Mouse (Mus musculus) layer of hippocampus, postnatal 36 days (tissue): ENCODE measurements around the gene Lcmt2. TPM values are rescaled to one million over a fixed set of nuclear protein-coding genes. Genes with fewer than 3 reads are reported as not detected.
A peak's percentile ranks its signal among the peaks of the same experiment; 100 is the strongest.
"Not testable (repeated sequence)": the region's sequence is repeated elsewhere in the genome, so short reads cannot be mapped to it uniquely, and the experiment has no call there.

ENCODE experiments used
- DNase-seq, 2 experiments: peaks; one replicate each; pipeline ENCODE4 v3.0.0; 2022
- total RNA-seq, 2 experiments: library from RNA; stranded (reverse); gene quantifications; 2 replicates each; pipeline ENCODE4 v1.2.3; 2021

The Lcmt2 gene
- total RNA-seq = 1 to 10 TPM; 7.0 to 7.2 TPM

DNA sequence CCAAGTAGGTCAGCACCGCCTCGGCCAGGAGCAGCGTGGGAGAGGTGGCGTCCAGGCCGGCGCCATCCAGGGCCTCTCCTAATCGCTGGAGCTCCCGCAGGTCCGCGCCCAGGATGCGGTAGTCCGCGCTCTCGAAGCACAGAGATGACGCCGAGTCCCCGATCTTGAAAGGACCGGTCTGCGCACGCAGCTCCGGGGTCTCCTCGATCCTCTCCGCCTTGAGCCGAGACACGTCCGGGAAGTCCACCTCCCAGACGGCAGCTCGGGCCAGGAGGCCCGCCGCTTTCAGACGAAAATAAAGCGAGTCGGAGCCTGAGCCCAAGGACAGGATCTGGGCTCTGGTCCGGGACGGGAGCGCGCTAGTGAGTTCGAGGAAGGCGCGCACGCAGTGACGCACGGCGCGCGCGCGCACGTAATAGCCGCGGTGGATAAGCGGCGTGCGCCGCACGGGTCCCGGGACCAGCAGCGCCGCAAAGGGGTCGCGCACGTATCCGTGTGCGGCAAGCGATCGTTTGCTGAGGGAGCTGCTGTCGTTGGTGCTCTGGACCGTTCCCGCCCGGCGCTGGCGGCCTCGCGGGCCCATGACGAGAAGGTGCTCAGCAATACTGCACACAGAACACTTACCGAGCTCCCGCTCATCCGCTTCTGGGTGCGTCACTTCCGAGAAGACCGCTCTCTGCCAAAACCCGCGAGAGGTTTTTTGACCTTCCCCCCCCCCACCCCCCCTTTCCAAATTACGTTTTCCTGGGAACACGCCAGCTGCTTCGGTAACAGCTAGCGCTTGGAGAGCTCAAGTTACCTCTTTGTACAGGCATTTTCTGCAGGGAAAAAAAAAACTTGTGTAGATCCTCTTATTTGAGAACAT lies at the start of gene Lcmt2, which contains the start of gene Adal:
Gene Lcmt2, minus strand, starts transcription at position 636 of the 865 bp plus-strand sequence.
Gene Adal, plus strand, starts transcription at position 411 of the 865 bp plus-strand sequence.
- DNase-seq = peak; percentile 92 to 93

DNA sequence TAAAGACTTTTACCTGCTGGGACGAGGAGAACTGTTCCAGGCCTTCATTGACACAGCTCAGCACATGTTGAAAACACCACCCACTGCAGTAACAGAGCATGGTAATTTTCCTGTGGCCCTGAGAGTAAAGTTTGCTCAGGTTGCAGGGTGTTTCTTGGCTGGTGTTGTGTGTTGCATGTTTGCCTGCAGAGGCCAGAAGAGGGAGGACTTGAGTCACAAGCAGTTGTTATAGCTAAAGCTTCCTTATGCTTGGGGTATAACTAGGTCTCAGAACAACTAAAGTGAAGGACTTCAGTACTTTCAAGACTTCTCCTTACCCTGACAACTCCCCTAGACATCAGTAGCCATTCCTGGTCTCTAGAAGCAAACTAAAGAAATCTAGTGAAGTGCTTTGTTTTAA lies 48.1 kb upstream of the Lcmt2 start:
- DNase-seq = no peak

GRCm38 (mm10) chr2:121184142-121184541 lies 43.7 kb upstream of the Lcmt2 start:
- DNase-seq = no peak

DNA sequence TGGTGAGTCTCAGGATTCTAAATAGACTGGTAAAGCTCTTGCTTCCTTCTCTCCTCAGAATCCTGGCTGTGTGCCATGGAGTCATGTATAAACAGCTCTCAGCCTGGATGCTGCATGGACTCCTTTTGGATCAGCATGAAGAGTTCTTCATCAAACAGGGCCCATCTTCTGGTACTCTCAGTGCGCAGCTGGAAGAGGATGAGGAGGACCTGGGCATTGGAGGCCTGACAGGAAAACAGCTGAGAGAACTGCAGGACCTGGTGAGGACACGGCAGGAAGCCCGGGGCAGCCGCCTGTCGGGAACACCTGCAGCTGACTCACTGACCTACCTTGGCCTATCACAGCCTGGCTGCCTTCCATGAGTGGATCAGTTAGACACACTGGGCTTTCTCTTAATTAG lies 43.0 kb upstream of the Lcmt2 start:
- DNase-seq = no peak

GRCm38 (mm10) chr2:121178828-121179479 lies 38.5 kb upstream of the Lcmt2 start:
- no peak for DNase-seq

GRCm38 (mm10) chr2:121170980-121171742 lies 30.7 kb upstream of the Lcmt2 start, which contains the start of gene Zscan29:
Gene Zscan29 (minus strand): TSS chr2:121171125.
- DNase-seq = peak; percentile 84 to 85

DNA sequence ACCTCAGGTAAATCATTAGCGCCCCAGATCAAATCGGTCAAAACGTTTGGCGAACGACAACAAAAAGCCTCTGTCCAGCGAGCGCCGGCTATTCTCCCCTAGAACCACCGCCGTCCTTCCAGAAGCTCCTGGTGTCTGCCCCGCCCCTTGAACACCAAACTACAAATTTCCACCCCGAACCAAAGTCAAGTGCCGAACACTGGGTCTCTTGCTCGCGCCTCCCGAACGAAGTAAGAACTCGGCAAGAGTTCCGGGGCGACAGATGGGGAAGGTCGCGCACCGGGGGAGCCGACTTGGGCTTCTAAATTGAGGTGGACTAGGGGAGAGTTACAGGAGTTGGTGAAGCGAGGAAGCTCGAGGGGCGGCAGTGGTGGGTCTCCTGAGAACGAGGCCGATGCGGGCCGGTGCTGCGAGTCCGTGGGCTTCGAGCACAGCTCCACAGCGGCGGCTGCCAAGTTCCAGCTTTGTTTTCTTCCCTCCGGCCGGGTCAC lies 30.1 kb upstream of the Lcmt2 start, which contains the start of gene Tubgcp4:
Gene Tubgcp4, plus strand, starts transcription at position 174 of the 491 bp plus-strand sequence.
- peak in 1 of 2 experiments; percentile 21 for DNase-seq

- no peak for DNase-seq
These were observed 29.4 kb upstream of the Lcmt2 start for GRCm38 (mm10) chr2:121169902-121170301.

DNA sequence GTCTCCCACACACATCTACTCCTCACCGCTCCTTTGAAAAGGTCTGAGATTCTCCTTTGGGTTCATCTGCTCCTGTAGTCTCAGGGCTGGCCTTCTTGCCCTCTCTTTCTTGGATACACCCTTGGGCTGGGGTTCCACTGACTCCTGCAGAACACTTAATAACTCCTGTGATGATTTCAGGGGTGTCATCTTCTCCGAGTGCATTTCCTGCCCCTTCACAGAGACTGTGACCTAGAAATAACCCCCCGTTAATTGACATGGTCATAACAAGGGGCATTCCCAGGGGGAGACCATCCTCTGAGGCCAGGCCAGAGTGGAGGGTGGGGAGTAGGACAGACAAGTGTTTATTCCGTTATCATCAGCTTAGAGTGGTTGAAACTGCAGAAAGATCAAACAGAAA lies 28.7 kb upstream of the Lcmt2 start:
- no peak for DNase-seq

- no peak for DNase-seq
These were observed 12.6 kb upstream of the Lcmt2 start for GRCm38 (mm10) chr2:121153100-121153499.

GRCm38 (mm10) chr2:121149679-121150078 lies 9.2 kb upstream of the Lcmt2 start:
- DNase-seq = no peak

GRCm38 (mm10) chr2:121142415-121142814 lies 2.0 kb upstream of the Lcmt2 start:
- DNase-seq = no peak

- DNase-seq = no peak
These were observed 973 bp upstream of the Lcmt2 start for GRCm38 (mm10) chr2:121141216-121142035.

DNA sequence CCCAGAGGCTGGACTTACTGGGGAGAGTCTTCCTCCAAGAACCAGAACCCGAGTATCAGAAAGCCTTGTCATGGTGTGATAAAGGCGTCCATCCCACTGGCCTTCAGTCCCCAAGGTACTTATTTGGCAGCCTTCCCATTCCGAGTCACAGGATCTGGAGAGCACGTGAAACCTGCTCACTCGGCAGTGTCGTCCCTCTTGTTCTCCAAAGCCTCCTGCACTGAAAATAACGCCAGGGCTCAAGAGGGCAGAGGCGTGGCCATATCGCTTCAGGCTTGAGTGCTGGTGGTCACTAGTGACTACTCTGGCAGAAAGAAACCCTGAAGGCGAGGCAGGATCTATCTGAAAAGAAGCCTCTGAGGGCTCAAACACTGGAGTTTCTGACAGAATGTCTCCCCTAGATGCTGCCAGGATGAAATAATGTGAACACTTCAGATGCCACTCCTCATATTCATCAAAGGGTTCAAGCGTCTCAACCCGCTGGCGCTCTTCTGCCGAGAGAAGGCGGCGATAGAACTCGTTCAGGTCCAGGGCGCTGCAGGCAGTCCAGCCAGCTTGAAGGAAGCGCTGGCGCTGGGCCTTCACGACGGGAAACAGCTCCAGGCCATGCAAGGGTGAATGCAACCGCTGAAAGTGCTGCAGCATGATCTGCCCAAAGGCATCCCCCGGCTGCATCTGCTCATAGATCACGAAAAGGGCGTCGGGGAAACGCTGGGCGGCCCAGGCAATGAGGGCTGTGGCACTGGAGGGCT lies 1.0 kb downstream of the Lcmt2 start:
- no peak for DNase-seq

DNA sequence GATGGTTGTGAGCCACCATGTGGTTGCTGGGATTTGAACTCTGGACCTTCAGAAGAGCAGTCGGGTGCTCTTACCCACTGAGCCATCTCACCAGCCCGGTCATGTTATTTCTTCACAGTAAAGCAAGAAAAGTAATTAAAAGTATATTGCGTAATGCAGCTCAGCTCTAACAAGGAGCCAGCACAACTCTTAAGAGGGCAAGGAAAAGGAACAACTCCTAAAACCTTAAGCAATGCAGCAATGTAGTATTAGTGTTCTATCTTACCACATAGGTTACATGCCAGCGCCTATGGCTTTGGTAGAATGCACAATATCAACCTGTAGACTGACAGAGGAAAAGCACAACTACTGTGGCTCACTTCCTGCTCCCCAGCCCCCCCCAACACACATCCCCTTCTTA lies 3.1 kb downstream of the Lcmt2 start:
- DNase-seq = no peak

DNA sequence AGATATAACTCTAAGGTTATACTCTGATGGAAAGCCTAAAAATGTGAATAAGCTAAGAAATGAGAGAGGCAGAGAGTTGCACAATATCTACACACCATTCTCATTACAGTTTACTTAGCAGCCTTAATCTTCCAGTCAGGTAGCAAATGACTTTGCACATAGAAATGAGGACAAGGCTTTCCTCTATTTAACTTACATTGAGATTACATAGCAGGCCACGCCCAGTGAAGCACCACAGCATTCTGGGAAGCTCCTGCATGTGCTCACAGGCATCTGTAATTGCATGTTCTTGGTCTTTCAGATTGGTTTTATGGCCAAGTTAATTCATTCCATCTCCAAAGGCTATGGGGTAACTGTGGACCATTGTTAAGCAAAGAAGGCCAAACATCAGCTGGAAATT lies 7.6 kb downstream of the Lcmt2 start:
- no peak for DNase-seq

DNA sequence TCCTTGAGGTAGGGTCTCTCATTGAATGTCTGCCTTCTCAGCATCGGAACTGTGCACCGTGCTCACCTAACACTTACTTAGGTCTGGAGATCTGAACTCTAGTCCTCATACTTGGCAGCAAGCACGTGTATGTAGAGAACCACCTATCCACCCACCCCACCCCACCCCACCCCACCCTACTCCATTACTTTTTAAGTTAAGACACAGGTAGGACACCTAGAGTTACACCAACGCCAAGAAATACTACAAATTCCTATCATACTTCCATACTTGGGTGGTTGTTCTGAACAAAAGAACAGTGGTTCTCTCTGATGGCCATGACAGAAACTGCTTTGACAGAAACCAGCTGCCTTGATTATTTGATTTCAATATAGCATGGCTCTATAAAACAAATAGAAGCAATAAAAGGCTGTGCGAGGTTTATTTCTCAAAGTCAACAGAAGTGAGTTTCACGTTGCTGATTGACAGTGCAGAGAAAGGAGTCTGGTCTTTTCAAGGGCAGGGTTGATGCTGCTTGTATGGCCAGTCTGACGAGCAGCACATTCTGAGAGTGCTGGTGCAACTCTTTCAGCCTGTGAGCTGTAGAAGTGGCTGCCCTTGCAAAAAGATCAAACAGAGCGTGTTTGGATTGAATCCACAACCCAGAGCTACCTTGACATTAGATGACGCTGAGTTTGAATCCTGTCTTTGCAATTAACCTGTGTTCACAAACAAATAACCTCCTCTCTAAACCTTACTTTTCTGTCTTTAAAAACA lies 11.4 kb downstream of the Lcmt2 start:
- DNase-seq = no peak

DNA sequence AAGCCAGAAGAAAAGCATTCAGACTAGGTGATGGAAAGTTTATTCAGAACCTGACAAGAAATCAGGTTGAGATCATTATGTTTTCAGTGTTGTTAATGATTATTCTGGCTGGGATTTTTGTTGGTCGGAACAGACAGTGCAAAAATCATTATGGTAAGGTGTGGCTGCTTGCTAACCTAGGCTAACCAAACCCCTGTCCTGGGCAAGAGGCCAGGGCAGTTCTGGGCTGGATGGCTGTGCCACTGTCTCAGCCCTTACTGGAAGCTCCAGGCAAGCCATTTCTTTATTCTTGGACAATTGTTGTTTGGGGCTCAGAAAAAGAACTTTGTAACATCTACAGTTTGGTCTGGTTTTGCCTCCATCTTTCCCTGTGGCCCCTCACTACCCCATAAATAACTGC lies 12.9 kb downstream of the Lcmt2 start:
- no peak for DNase-seq

DNA sequence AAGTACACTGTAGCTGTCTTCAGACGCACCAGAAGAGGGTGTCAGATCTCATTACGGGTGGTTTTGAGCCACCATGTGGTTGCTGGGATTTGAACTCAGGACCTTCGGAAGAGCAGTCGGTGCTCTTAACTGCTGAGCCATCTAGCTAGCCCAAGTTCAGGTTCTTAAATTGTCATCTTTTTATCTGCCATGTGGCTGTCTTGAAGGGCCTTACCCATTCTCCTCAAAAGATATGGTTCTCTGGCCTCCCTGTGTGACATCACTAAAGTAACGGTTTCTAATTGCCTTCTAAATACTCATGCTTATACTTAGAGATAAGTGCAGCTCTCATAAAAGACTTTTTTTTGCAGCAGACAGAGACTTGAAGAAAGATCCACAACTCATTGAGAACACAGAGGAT lies 14.2 kb downstream of the Lcmt2 start:
- not testable (repeated sequence) for DNase-seq

GRCm38 (mm10) chr2:121119260-121119659 lies 21.2 kb downstream of the Lcmt2 start:
- no peak for DNase-seq
